Mouse (Mus musculus) natural killer cell, adult 2 months (primary cell): Measurements from ENCODE around the gene Trnp1.
A peak's percentile ranks its signal among the peaks of the same experiment; 100 is the strongest.
"Not testable (repeated sequence)": the region's sequence is repeated elsewhere in the genome, so short reads cannot be mapped to it uniquely, and the experiment has no call there.

Source experiments
- DNase-seq, 2 experiments: peaks; one replicate each; pipeline ENCODE4 v3.0.0; 2022; ENCODE audit warnings: low spot score in 2 of 2

Gene Trnp1

GRCm38 (mm10) chr4:133498160-133498724, at the start of gene Trnp1:
Trnp1 (minus strand) TSS chr4:133498550.
- DNase-seq: peak; percentile 66 to 70

DNA sequence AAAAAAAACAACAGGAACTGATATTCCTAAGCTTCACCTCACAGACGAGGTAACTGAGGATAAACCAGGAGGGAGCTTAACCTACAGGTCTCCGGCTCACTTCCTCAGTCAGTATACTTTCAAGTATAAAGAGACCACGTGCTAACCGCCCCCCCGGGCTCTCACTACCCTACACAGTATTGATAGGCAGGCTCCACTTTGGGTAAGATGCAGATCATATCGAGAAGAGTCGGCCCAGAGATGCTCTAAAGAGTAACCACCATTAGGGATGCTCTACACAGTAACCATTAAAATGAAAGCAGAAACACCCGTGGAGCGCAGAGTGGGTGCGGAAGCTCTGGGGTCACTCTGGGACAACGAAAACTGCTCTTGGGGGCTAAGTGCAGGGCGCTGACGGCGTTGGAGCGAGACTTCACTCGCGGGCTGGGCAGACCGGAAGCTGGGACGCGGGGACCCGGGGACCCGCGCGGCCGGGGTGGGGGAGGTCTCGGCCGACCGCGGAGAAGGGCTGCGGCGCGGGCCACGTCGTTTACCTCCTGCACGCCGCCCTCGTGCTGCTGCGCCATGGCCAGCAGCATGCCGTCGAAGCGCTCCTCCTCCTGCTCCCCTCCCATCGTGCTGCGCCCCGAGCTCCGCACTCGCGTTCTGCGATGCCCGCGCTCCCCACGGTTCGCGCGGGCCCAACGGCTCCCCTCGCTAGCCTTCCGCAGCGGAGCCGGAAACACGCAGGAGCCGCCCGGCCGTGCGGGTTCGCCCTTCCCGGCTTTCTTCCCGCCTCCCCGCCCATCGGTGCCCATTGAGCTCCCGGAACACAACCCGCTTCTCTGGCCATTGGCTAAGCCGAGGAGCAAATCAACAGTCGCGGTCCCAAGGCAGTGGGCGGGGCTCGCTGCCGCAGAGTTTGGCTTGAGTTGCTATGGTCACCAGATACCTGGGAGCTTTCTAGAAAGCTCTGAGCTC, 47.2 kb upstream of the Trnp1 start, which contains the start of gene Nudc:
Gene Nudc (minus strand): TSS at position 725 of the 960 bp plus-strand sequence.
- DNase-seq: peak; percentile 92 to 93

GRCm38 (mm10) chr4:133536652-133537051, 38.3 kb upstream of the Trnp1 start:
- DNase-seq: no peak

- no peak for DNase-seq
Measured at GRCm38 (mm10) chr4:133536081-133536480, 37.7 kb upstream of the Trnp1 start.

GRCm38 (mm10) chr4:133532777-133533176, 34.4 kb upstream of the Trnp1 start:
- DNase-seq: no peak

- no peak for DNase-seq
Measured at GRCm38 (mm10) chr4:133527788-133528187, 29.4 kb upstream of the Trnp1 start.

GRCm38 (mm10) chr4:133521502-133521901, 23.2 kb upstream of the Trnp1 start:
- DNase-seq: no peak

- DNase-seq: no peak
Measured at GRCm38 (mm10) chr4:133519369-133519665, 21.0 kb upstream of the Trnp1 start.

GRCm38 (mm10) chr4:133518601-133519368, 20.4 kb upstream of the Trnp1 start, which contains the start of gene Kdf1:
Kdf1 (plus strand) TSS chr4:133518963.
- no peak for DNase-seq

DNA sequence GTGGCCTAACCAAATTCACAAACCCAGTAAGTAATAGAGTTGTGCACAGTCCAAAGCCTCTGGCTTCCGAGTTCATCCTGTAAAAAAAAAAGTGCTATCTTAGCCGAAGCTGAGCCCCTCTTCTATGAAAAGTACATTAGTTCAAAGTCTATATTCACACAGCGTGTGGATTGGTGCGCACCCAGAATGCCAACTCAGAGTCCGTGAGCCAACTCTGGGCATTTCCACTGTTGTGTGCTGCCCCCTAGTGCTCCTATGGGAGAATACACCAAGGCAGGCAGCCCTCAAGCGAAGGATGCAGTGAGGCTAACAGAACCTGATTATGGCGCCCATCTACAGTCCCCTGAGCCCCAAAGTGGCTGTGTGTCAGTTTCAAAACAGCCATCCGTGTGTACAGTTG, 14.6 kb upstream of the Trnp1 start:
- peak; percentile 71 to 74 for DNase-seq

DNA sequence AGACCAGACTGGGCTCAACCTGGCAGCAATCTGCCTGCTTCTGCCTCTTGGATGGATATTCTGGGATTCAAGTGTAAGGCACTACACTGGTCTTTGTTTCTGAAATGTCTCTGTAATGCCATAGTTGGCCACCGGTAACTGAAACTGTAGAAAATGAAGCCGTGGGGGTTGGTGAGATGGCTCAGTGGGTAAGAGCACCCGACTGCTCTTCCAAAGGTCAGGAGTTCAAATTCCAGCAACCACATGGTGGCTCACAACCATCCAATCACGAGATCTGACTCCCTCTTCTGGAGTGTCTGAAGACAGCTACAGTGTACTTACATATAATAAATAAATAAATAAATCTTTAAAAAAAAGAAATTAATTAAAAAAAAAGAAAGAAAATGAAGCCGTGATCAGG, 14.2 kb upstream of the Trnp1 start:
- not testable (repeated sequence) for DNase-seq

DNA sequence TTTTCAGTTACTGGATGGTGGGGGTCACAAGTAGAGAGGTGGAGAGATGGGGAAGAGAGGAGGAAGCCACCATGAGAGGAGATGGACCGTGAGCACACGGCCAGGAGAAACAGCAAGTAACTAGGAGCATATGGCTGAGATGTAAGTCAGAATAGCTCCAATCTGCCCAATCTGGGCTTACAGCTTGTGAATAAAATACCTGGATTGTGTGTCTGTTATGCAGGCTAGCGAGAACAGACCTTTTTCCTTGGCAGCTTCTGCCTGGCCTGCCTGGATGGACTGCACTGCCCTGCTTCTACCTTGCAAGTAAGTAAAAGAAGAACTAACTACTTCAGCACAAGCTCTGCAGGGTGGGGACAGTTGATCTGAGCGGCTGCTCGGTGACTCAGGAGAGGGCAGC, 12.7 kb upstream of the Trnp1 start:
- DNase-seq: no peak

GRCm38 (mm10) chr4:133508990-133509389, 10.6 kb upstream of the Trnp1 start:
- no peak for DNase-seq

DNA sequence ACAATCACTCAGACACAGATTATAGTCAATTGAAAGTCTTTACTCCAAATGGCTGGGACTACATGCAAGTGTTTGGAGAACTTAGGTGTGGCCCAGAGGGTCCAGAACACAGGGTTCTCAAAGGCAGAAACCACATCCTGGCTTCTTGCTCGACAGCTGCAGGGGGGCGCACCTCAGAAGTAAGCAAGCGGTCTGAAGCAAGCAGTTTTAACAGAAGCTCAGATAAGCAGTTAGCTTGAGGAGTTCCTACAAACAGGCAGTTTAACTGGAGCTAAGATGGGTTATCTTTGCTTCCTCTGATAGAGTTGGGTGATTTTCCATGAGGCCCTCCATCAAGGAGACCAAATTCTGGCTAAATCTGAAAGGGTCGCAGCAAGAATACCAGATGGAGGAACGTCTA, 8.2 kb upstream of the Trnp1 start:
- DNase-seq: no peak

DNA sequence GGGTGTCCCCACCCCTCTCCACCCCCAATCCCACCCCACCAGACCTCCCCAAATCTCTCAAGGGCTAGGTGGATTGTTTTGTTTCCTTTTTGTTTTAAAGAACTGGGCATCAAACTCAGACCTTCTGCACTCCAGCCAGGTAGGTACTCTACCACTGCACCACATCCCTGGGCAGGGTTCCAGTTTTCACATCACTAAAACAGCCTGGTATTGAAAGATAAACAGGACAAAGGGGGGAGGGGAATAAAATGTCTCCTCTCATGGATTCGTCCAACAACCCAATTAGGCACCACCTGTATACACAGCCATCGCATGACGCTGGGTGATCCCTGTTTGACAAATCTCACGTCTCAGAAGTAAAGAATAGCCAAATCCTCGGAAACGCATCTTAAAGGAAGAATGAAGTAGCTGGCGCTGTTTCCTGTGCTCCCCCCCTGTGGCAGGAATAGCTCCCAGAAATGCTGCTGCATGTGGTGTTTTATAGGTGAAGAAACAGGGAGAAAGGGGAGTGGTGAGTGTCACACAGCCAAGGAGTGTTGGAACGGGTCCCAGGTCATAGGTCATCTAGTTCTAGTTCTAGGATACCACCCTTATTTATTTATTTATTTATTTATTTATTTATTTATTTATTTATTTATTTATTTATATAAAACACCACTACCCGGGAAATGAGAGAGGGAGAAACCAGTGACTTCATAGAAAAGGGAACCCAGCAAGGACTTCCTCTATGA, 6.6 kb upstream of the Trnp1 start:
- no peak for DNase-seq

DNA sequence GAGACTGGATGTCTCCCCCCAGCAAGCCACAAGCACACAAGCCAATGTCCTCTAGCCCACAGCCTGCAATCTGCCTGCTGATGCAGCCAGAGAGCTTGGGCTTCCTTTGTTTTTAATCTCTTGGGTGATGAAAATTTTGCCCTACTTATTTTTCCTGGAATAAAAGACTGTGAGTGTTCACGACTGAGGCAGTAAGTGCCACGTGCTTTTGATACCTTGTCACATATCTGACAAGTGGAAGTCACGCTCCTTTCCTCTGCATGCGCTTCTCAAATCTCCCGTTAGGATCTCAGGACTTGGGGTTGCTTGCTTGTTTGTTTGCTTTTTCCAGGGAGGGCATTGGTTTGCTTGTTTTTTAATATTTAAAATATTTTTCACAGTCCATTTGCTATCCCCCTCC, 6.0 kb upstream of the Trnp1 start:
- no peak for DNase-seq

- peak; percentile 38 to 62 for DNase-seq
Measured at GRCm38 (mm10) chr4:133501514-133501913, 3.2 kb upstream of the Trnp1 start.

DNA sequence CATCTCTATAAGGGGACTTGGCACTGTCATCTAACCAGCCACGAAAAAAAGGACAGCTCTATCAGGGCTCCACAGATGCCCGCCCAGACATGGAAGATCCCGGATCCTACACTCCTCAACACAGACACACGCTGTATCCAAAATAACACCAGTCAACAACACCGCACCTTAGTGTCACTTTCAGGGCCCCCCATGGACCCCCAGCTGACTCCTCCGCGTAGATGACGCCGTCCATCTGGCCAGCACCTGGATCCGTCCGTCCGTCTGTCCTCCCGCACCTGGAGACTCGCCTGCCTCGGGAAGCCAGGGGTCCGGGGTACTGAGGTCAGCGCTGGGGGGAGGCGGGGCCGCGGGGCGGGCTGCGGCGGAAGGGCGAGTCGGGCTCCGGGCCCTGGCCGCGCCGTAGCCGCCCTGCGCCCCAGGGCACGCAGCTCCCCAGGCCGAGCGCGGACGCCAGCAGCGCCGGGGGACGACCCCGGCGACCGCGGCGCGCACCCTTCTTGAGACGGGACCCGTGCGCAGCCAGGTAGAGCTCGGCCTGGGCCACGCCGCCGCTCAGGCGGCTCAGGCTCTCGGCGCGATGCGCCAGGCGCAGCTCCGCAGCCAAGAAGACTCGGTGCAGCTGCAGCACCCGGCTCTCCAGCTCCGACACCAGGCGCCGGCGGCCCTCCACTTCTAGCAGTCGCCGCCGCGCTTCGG, 740 bp downstream of the Trnp1 start:
- DNase-seq: no peak

GRCm38 (mm10) chr4:133496738-133497445, 1.5 kb downstream of the Trnp1 start:
- DNase-seq: no peak

DNA sequence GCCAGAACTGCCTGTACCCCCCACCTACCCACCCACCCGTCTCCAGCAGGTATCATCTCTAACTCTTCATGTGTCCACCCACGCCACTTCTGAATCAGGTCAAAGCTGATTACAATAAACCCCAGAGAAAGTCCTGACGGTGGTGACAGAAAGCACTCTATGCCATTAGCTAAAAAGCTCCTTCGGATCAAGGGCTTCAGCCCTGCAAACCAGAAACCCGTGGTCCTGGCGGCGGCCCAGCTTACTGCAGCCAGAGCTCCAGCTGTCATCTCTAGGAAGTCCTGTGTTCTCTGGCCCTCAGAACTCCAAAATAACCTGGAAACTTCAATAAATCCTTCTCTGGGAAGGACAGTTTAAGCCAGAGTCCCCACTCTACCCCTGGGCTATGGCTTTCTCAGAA, 2.6 kb downstream of the Trnp1 start:
- no peak for DNase-seq
